Mouse (Mus musculus): ENCODE data around the gene Slc36a2. TPM values are rescaled to one million over a fixed set of nuclear protein-coding genes. Genes with fewer than 3 reads are reported as not detected.

Gene Slc36a2
- polyA plus RNA-seq, 1 experiment from 2014 or later: 3.7 TPM

DNA sequence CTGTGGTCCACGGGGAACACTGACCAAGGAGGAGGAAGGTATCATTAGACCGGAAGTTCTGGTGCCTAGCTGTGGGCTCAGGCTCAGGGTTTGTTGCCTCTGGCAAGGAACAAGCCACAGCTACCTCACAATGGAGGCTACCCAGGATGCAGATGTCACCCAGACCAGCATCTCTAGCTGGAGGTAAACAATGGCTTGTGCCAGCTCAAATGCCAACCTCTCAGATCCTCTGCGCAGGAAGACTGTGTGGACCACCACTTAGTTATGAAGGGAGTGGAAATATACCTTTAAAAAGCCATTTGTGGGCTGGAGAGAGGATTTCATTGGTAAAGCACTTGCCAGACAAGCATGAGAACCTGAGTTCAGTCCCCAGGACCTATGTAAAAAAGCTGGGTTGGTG lies 33.3 kb downstream of the Slc36a2 start, which contains the start of gene Slc36a3:
Gene Slc36a3 (minus strand): TSS at position 101 of the 400 bp plus-strand sequence.
- Histone ChIP-seq H3K9ac (no peak within 1 kb of the TSS), H3K36me3 (no peaks in the 10 kb centered on the region), H3K4me1 (no peaks in the 10 kb centered on the region), H3K4me3 (replicated peaks) (no peak within 1 kb of the TSS), H3K4me2 (replicated peaks) (no peak within 1 kb of the TSS), H3K27me3 (no peaks in the 10 kb centered on the region), H3K9me3 (replicated peaks) (no peaks in the 10 kb centered on the region), H3K27ac (replicated peaks) (no peak within 1 kb of the TSS)
- WGBS: 65% methylated on average over 3 of the region's 3 CpGs
- no peak for ATAC-seq (ENCODE audit: insufficient number of reproducible peaks, low FRiP score, low TSS enrichment, low read depth)

DNA sequence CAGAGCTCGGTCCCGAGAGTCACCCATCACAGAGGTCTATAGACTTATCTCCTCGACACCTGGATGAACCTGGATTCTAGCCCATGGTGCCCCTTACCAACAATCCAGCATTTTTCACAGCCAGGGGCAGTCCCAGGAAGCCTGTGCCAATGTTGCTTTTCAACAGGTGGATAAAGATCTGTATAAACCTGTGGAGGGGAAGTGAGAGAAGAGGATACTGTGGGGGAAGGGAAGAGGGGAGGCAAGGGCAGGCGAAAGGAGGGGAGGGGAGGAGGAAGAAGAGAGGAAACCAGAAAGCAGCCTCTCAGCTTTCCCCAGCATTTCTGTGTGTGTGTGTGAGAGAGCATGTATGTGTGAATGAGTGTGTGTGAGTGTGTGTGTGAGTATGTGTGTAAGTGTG lies 36.4 kb downstream of the Slc36a2 start:
- ATAC-seq (ENCODE audit: insufficient number of reproducible peaks, low FRiP score, low TSS enrichment, low read depth): no peak
- no peaks in the 10 kb centered on the region for H3K4me1 ChIP-seq
- no peak overlapping the region for H3K4me3 ChIP-seq (replicated peaks)
- H3K9me3 ChIP-seq (replicated peaks): no peaks in the 10 kb centered on the region
- no peak overlapping the region for H3K27ac ChIP-seq (replicated peaks)
- H3K27me3 ChIP-seq: no peaks in the 10 kb centered on the region
- H3K36me3 ChIP-seq: no peaks in the 10 kb centered on the region
- no peak overlapping the region for H3K4me2 ChIP-seq (replicated peaks)
- H3K9ac ChIP-seq: no peak overlapping the region
- WGBS: 80% methylated on average over 4 of the region's 4 CpGs

DNA sequence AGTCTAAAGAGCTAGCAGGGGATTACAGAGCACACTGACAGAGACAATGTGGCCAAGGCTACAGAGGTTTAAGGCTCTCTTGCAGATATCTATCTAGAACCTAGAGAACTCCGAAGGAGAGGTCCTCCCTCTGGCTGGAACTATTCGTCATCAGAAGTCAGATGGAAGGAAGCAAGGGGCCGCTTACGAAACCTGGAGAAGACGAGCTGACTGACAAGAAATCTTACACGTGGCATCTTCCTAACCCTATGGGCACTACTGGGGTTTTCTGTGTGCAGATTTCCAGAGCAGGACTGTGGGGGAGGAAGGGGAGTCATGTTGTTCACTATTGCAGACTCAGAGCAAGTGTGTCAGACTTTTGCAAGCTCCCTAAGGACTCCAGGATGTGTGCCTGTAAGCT lies 37.5 kb downstream of the Slc36a2 start:
- Histone ChIP-seq H3K27me3 (no peaks in the 10 kb centered on the region), H3K27ac (replicated peaks) (no peak overlapping the region), H3K4me2 (replicated peaks) (no peak overlapping the region), H3K4me1 (no peaks in the 10 kb centered on the region), H3K4me3 (replicated peaks) (no peak overlapping the region), H3K36me3 (no peaks in the 10 kb centered on the region), H3K9me3 (replicated peaks) (no peaks in the 10 kb centered on the region), H3K9ac (no peak overlapping the region)
- 62% methylated on average over 6 of the region's 6 CpGs for WGBS
- no peak for ATAC-seq (ENCODE audit: insufficient number of reproducible peaks, low FRiP score, low TSS enrichment, low read depth)

DNA sequence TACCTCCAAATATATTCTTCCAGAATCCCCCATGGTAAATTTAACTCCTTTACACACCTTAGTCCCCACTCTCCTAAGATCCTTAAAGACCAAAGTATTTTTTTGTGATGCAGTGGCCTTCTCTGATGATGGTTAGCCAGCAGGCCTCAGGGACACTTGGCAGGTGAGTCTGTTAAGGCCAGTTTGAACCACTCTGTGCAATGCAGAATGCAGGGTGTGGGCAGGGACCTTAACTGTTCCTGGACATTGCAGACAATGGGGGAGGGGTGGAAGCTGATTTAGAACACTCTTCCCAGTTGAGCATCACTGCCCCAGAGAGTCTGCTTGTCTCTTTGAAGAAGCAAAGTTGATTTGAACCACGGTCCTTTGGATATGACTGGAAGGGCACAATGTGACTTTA lies 38.0 kb downstream of the Slc36a2 start:
- WGBS: 77% methylated on average over 1 of the region's 1 CpGs
- no peaks in the 10 kb centered on the region for H3K27me3 ChIP-seq

DNA sequence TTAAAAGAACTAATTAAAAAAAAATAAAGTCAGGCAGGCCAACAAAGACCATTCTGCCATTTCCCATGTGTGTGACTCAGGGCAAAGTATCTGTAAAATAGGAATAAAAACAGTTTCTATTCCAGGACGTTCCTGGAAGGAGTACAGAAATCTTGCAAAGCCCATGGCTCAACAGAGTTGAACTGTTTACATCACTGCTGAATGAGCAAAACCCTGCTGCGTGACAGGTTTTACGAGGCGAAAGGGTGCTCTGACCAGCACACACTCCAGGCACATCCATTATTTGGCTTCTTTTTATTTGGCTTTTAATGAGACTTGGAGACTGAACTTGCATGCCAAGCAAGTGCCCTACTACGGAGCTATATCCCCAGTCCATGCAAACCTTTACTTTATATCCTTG lies 40.9 kb downstream of the Slc36a2 start:
- Histone ChIP-seq H3K9me3 (replicated peaks) (no peaks in the 10 kb centered on the region), H3K4me1 (no peaks in the 10 kb centered on the region), H3K27ac (replicated peaks) (no peak overlapping the region), H3K36me3 (no peaks in the 10 kb centered on the region), H3K27me3 (no peaks in the 10 kb centered on the region), H3K4me2 (replicated peaks) (no peak overlapping the region), H3K9ac (no peak overlapping the region), H3K4me3 (replicated peaks) (no peak overlapping the region)
- 72% methylated on average over 5 of the region's 5 CpGs for WGBS
- ATAC-seq (ENCODE audit: insufficient number of reproducible peaks, low FRiP score, low TSS enrichment, low read depth): no peak

More for the DNA sequence above, 38.0 kb downstream of the Slc36a2 start:
- no peak overlapping the region for H3K27ac ChIP-seq (replicated peaks)
- no peak overlapping the region for H3K4me3 ChIP-seq (replicated peaks)
- no peaks in the 10 kb centered on the region for H3K4me1 ChIP-seq
- H3K9me3 ChIP-seq (replicated peaks): no peaks in the 10 kb centered on the region
- H3K4me2 ChIP-seq (replicated peaks): no peak overlapping the region
- H3K36me3 ChIP-seq: no peaks in the 10 kb centered on the region
- no peak for ATAC-seq (ENCODE audit: insufficient number of reproducible peaks, low FRiP score, low TSS enrichment, low read depth)
- H3K9ac ChIP-seq: no peak overlapping the region

DNA sequence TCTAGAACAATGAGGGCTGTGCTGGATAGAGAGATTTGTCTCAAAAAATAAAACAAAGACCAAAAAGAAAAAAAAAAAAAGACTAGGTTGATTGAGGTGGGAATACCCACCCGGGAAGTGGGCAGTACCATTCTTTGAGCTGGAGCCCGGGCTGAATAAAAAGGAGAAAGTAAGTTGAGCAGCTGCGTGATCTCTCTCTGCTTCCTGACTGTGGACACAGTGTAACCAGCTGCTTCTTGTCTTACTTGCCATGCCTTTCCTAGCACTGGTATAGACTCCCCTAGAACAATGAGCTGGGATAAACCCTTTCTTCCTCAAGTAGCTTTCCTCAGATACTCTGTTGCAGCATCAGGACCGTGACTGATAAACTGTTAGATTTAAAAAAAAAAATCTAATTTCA lies 43.4 kb downstream of the Slc36a2 start:
- 79% methylated on average over 4 of the region's 4 CpGs for WGBS
- ATAC-seq (ENCODE audit: insufficient number of reproducible peaks, low FRiP score, low TSS enrichment, low read depth): no peak

DNA sequence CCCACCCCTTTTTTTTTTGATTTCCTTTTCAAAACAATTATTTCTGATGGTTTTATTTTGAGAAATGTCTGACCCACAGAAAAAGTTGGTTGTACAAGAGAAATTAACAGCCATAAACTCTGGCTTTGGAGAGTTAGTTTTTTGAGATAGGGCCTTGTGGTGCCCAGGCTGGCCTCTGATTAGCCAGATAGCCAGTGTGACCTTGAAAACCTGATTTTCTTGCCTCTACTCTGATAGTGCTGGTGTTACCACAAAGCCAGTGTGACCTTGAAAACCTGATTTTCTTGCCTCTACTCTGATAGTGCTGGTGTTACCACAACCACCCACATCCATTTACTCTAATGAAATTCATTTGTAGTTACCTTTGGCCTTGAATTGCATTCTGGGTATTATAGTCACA lies 47.2 kb downstream of the Slc36a2 start:
- H3K9me3 ChIP-seq (replicated peaks): no peaks in the 10 kb centered on the region
- no peak overlapping the region for H3K27ac ChIP-seq (replicated peaks)
- H3K4me1 ChIP-seq: no peaks in the 10 kb centered on the region
- no peaks in the 10 kb centered on the region for H3K27me3 ChIP-seq
- no peak overlapping the region for H3K9ac ChIP-seq
- H3K36me3 ChIP-seq: no peaks in the 10 kb centered on the region
- no peak overlapping the region for H3K4me2 ChIP-seq (replicated peaks)
- H3K4me3 ChIP-seq (replicated peaks): no peak overlapping the region
- no peak for ATAC-seq (ENCODE audit: insufficient number of reproducible peaks, low FRiP score, low TSS enrichment, low read depth)

More for the DNA sequence above, 43.4 kb downstream of the Slc36a2 start:
- no peaks in the 10 kb centered on the region for H3K9me3 ChIP-seq (replicated peaks)
- H3K27me3 ChIP-seq: no peaks in the 10 kb centered on the region
- H3K27ac ChIP-seq (replicated peaks): no peak overlapping the region
- no peak overlapping the region for H3K4me2 ChIP-seq (replicated peaks)
- no peaks in the 10 kb centered on the region for H3K36me3 ChIP-seq
- no peaks in the 10 kb centered on the region for H3K4me1 ChIP-seq
- H3K4me3 ChIP-seq (replicated peaks): no peak overlapping the region
- H3K9ac ChIP-seq: no peak overlapping the region

DNA sequence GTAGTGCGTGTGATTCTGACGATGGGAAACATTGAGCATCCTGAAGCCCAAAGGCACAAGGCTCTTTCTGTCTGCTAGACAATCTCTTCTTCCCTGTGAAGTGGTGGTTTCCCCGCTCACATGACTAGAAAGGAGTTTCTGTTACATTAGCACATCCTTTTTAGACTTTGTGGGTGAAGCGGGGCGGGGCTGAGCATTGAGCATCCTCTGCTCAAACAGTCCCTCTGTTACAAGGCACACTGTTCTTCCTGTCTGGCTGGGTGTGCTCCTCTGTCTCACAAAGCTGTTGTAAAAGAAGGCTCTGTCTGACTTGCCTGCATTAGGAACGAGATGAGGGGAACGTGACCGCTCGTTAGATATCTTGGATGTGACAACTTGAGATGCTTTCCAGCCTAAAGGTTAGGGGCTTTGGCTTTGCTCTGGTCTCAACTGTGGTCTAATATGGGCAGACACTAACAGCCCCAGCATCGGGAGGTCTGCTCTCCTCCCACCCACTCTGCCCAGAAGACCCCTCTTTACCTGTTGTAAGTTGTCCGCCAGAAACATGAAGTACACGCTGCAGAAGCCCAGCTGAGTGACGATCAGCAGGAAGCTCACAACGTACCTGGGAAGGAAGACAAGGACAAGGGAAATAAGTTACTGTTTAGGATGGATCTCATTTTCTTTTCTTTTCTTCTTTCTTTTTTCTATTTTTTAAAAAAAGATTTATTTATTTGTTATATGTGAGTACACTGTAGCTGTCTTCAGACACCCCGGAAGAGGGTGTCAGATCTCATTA lies 47.9 kb downstream of the Slc36a2 start:
- Histone ChIP-seq H3K27me3 (no peaks in the 10 kb centered on the region), H3K4me2 (replicated peaks) (no peak overlapping the region), H3K9ac (no peak overlapping the region), H3K4me3 (replicated peaks) (no peak overlapping the region), H3K36me3 (no peaks in the 10 kb centered on the region), H3K27ac (replicated peaks) (no peak overlapping the region), H3K4me1 (no peaks in the 10 kb centered on the region), H3K9me3 (replicated peaks) (no peaks in the 10 kb centered on the region)
- WGBS: 62% methylated on average over 15 of the region's 15 CpGs
- ATAC-seq (ENCODE audit: insufficient number of reproducible peaks, low FRiP score, low TSS enrichment, low read depth): no peak

DNA sequence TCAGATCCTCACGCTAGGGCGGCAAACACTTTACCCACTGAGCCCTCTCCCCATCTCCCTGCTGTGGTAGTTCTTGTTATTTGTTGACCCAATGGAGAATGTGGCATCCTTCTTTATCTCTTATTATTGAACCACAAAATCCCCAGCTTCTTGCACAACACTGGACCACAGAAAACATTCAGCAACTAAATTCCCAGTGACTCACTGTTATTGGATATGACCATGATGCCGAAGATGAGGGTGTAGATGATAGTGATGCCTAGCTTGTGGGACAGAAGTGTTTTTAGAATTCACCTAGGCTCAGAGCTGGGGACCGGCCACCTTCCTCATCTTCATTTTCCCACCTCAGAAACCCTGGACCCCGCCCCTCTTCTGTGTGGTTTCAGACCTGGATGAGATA lies 50.0 kb downstream of the Slc36a2 start:
- no peak overlapping the region for H3K9ac ChIP-seq
- no peak overlapping the region for H3K4me2 ChIP-seq (replicated peaks)
- no peak overlapping the region for H3K27ac ChIP-seq (replicated peaks)
- H3K36me3 ChIP-seq: no peaks in the 10 kb centered on the region
- H3K27me3 ChIP-seq: no peaks in the 10 kb centered on the region
- ATAC-seq (ENCODE audit: insufficient number of reproducible peaks, low FRiP score, low TSS enrichment, low read depth): no peak
- no peak overlapping the region for H3K4me3 ChIP-seq (replicated peaks)
- H3K9me3 ChIP-seq (replicated peaks): no peaks in the 10 kb centered on the region
- no peaks in the 10 kb centered on the region for H3K4me1 ChIP-seq
- 88% methylated on average over 5 of the region's 5 CpGs for WGBS

DNA sequence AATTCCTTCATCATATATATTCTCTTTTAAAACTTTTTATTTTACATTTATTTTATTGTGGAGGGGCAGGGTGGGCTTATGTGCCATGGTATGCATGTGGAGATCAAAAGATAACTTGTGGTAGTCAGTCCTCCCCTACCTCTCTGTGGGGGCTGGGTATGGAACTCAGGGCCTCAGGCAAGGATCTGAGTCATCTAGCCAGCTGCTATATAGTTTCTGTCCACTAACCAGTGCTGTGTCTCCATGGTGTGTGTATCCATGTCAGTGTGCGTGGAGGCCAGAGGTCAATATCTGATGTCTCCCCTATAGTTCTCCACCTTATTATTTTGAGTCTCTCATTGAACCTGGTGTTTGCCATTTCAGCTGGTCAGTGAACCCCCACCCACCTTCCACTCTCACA lies 50.5 kb downstream of the Slc36a2 start:
- 87% methylated on average over 1 of the region's 1 CpGs for WGBS
- no peak for ATAC-seq (ENCODE audit: insufficient number of reproducible peaks, low FRiP score, low TSS enrichment, low read depth)

DNA sequence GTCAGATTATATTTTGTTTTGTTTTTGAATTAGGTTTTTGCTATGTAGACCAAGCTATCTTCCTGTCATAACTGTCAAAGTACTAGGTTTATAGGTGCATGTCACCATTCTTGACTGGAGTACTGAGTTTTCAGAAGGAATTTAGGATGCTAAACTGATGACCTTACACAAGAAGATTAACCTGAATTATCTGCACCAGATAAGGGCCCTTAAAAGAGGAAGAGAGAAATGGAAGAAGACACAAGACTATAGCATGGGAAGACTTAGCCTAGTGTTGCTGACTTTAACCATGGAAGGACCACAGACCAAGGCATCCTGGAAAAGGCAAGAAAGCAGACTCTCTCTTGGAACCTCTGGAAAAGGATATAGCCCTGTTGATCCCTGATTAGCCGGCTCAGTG lies 51.7 kb downstream of the Slc36a2 start:
- no peak overlapping the region for H3K9ac ChIP-seq
- ATAC-seq (ENCODE audit: insufficient number of reproducible peaks, low FRiP score, low TSS enrichment, low read depth): no peak
- no peak overlapping the region for H3K27ac ChIP-seq (replicated peaks)
- H3K4me3 ChIP-seq (replicated peaks): no peak overlapping the region
- no peak overlapping the region for H3K4me2 ChIP-seq (replicated peaks)
- no peaks in the 10 kb centered on the region for H3K36me3 ChIP-seq
- H3K4me1 ChIP-seq: no peaks in the 10 kb centered on the region
- no peaks in the 10 kb centered on the region for H3K9me3 ChIP-seq (replicated peaks)
- no peaks in the 10 kb centered on the region for H3K27me3 ChIP-seq
- WGBS: 84% methylated on average over 1 of the region's 1 CpGs

More for the DNA sequence above, 50.5 kb downstream of the Slc36a2 start:
- H3K9me3 ChIP-seq (replicated peaks): no peaks in the 10 kb centered on the region
- H3K4me2 ChIP-seq (replicated peaks): no peak overlapping the region
- no peak overlapping the region for H3K4me3 ChIP-seq (replicated peaks)
- H3K36me3 ChIP-seq: no peaks in the 10 kb centered on the region
- H3K9ac ChIP-seq: no peak overlapping the region
- H3K27me3 ChIP-seq: no peaks in the 10 kb centered on the region
- no peaks in the 10 kb centered on the region for H3K4me1 ChIP-seq
- no peak overlapping the region for H3K27ac ChIP-seq (replicated peaks)

DNA sequence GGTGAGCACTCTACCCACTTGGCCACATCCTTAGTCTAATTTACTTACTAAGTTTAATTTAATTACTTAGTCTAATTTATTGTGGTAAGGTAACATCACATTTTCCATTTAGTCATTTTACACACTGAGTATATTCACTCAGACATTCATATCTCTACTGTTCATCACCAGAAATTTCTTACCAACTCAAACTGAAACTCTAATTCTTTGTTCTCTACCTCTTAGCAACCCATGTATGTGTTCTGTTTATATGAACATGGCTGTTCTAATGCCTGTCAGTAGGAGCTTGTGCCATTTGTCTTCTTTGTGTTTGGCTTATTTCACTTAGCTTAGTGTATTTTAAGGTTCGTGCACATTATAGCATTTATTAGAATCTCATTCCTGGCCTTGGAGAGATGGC lies 52.9 kb downstream of the Slc36a2 start:
- Histone ChIP-seq H3K9ac (no peak overlapping the region), H3K4me3 (replicated peaks) (no peak overlapping the region)
- WGBS: 69% methylated on average over 1 of the region's 1 CpGs

More for the DNA sequence above, 52.9 kb downstream of the Slc36a2 start:
- Histone ChIP-seq H3K27ac (replicated peaks) (no peak overlapping the region), H3K4me2 (replicated peaks) (no peak overlapping the region), H3K27me3 (no peaks in the 10 kb centered on the region), H3K9me3 (replicated peaks) (no peaks in the 10 kb centered on the region), H3K4me1 (no peaks in the 10 kb centered on the region), H3K36me3 (no peaks in the 10 kb centered on the region)
- ATAC-seq (ENCODE audit: insufficient number of reproducible peaks, low FRiP score, low TSS enrichment, low read depth): no peak

Measured in embryonic facial prominence, embryonic 15.5 days (tissue).